Mouse (Mus musculus) megakaryocyte, adult 5-6 weeks (primary cell): ENCODE measurements around the gene Iqcd. TPM values are rescaled to one million over a fixed set of nuclear protein-coding genes. Genes with fewer than 3 reads are reported as not detected.

Source experiments
- ATAC-seq: 2 replicates; pipeline ENCODE4 v1.8.0; 2016; ENCODE audit warnings: mild to moderate bottlenecking, inconsistent platforms; ENCODE audit not compliant: poor library complexity, severe bottlenecking
- total RNA-seq, 2 experiments: library from RNA; stranded (forward) in 1 of 2; stranded (reverse) in 1 of 2; fragments of 153-499, 151-499 nt in 1 of 2; fragments of 221-1000, 200-1000 nt in 1 of 2; gene quantifications; 2 replicates each; pipeline versions ENCODE4 v1.2.3 to v1.2.4; 2015 to 2017

The Iqcd gene
- total RNA-seq (2015) (0.18 and 0.98 TPM in 2 replicates), total RNA-seq (2017) (0.11 and 0.45 TPM in 2 replicates)

DNA sequence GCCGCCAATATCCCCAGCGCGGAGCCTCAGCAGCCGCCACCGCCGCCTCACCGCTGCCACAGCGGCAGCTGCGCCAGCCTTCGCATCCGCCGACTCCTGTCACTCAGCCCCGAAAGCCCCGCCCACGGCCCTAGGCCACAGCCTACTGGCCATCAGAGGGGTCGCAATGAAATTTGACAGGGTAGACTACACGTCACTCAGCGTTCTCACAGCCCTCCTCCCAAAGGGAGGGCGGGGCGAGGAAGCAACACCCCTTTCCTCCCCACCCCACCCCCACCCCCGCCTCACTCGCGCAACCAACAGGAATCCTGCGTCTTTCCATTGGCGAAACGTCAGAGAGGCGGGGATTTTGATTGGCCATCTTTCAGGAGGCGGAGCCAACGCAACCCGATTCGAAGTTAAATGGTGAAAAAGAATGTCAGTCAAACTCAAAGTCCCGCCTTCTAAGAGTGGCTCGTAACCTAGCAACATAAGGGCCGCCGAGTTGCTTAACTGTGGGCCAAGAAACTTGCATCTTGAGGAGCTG lies at the start of gene Iqcd, which contains the start of gene Tpcn1:
Gene Iqcd (plus strand): TSS at position 448 of the 526 bp plus-strand sequence.
Gene Tpcn1 (minus strand): TSS at position 105 of the 526 bp plus-strand sequence.
- ATAC-seq, result peak; percentile 88

- no peak for ATAC-seq
Measured at GRCm38 (mm10) chr5:120548236-120548850, 40.5 kb upstream of the Iqcd start.

DNA sequence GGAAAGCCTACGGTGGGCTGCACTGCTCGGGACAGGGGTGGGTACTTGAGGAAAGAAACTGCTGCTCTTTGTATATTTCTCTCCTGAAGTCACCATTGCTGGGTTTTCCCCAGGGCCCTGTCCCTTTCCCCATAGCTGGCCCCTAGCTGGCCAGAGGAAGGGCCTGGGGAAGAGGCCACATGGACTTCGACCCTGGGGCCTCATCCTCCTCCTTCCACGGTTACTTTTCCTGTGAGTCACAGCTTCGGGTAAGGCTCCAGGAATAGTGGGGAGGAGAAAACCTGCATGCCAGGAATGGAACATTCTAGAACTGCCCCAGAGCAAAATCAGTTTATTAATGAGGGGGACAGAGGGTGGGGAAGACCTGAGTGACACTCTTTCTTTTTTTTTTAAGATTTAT lies 38.7 kb upstream of the Iqcd start:
- ATAC-seq, result no peak

DNA sequence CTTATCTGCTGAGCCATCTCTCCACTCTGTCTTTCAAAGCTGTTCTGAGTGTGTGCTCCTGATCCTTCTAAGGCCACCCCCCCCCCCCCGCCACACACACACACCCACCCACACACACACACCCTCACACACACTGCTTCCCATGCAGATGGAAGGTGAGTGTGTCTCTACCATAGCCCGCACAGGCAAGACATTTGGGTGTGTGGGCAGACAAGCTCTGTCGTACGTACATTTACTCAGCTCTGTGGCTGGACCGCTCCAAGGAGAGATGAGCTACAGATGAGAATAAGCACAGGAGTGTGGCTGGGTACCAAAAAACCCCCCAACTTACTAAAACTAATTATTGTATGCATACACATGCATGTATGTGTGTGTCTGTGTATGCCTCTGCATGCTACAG lies 38.1 kb upstream of the Iqcd start:
- ATAC-seq, result no peak

- ATAC-seq, result no peak
Measured at GRCm38 (mm10) chr5:120555871-120556270, 32.9 kb upstream of the Iqcd start.

DNA sequence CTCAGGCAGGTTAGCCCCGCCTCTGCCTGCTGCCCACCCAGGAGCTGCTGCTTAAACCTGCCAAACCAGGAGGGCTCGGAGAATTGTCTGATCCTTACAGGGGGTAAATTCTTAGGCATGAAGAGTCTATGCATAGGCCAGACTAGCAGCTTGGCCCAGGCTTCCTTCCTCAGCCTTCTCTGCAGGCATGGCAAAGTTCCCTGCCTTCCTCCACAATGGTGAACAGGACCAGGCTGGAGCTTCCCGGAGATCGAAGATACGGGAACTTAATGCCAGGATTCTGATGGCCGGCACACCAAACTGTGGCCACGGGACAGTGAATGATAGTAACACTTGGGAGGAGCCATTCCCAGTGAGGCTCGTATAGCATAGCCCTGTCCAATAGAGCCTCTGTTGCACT lies 30.8 kb upstream of the Iqcd start:
- ATAC-seq, result no peak

DNA sequence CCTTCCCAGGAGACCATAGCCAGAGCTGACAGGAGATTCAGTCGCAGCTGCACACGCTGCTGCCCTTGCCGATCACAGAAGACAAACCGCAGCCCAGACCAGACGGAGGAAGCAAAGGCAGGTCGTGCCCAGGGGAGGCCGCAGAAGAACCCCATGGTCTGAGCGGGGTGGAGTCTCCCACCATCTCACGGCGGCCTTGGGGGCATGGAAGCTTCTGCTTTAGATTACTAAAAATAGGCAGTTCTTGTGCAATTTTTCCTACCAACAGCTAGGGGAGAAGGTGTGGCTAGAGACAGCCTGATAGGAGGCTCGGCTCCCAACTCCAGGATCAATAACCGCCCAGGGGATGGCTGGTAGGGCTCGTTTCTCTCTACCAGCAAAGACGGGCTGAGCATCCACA lies 30.1 kb upstream of the Iqcd start:
- peak; percentile 81 for ATAC-seq

DNA sequence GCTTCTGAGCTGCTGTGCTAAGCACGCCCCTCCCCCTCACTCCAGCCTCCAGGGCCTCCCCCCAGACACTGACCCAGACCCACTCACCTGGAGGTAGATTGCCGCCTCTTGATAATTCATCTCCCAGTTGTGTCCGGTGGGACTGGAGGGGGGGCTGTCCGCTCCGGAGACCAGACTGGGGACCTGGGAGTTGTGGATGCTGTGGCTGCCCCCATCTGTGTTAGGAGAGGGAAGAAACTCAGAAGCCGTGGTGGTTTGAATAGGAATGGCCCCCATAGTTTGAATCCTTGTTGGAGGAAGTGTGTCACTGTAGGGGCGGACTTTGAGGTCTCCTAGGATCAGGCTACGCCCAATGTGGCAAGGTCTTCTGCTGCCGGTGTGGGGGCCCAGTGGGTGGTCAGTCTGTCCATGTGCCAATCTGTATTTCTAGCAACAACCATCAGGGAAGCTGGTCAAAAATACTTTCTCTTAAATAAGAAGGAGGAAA lies 28.6 kb upstream of the Iqcd start:
- peak; percentile 54 for ATAC-seq

GRCm38 (mm10) chr5:120560616-120561311 lies 28.1 kb upstream of the Iqcd start:
- peak; percentile 53 for ATAC-seq

DNA sequence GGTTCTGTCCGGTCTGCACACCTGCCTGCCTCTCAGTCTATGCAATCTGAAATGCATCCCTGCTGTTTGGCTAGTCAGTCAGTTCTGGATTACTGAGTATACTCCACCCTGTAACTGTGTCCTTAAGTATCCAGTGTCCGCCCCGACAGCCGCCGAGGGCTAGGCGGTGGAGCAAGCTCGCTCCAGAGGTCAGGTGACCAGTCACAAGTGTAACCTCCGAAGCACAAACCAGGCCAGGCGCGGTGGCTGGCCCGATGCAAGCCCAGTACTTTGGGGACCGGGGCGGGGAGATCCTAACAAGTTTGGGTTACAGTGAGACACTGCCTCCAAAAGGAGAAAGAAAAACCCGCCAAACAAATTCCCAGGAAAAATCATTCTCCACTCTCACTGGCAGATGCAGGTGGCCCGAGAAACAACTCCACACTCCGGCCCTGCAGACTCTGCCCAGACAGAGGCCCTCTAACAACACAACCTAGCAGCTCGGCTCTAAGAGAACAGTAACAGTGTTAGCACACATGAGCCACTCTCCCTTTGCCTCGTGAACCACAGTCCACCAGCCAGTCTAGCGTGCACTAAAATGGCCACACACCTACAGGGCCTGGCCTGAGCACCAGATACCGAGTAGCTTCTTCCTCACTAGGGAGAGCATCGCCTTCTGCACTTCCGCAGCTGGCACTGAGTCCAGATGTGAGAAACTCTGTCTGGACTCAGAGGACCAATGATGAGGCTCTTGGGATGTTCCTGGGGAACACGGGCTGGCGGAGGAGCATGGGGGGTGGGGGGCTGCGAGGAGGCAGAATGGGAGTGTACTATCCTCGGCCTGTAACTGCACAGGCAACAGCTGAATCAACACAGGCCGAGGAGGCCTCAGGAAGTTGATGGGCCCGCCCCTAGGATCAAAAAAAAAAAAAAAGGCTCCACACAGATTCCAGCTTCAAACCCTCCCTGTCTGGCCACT lies 25.6 kb upstream of the Iqcd start:
- no peak for ATAC-seq

DNA sequence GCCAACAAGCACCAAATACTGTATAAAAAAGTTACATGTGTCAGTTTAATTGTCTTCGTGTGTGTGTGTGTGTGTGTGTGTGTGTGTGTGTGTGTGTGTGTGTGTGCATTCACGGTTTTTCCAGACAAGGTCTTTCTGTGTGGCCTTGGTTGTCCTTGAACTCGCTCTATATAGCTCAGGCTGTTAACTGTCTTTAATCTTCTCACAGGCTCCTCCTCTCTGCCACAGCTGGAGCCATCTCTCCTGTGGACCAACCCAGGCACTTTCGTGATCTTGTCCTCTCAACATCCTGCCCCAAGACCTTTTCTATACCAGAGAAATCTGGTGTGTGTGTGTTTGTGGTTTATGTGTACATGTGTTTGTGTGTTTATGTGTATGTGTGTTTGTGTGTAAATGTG lies 24.9 kb upstream of the Iqcd start:
- ATAC-seq, result no peak

- no peak for ATAC-seq
Measured at GRCm38 (mm10) chr5:120565171-120565905, 23.5 kb upstream of the Iqcd start.

- no peak for ATAC-seq
Measured at GRCm38 (mm10) chr5:120566101-120566500, 22.7 kb upstream of the Iqcd start.

- no peak for ATAC-seq
Measured at GRCm38 (mm10) chr5:120566681-120567252, 22.0 kb upstream of the Iqcd start.

DNA sequence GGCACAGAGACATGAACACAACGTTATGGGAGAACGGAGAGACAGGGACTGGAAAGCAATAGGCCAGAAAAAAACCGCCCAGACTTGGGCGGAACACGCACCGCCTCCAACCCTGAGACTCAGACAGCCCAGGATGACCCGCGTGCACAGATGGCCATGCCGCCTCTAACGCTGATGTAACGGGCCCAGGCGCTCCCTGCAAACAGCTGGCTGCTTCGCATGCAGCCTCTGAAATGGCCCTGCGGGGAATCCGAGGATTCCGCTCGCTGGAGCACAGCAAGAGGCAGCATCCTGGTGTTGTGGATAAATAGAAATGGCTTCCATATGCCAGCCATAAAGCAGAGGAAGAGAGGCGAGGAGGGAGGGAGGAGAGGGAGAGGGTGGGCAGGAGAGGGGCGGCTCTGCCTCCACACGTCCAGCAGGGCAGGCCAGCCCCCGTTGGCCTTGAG lies 21.5 kb upstream of the Iqcd start:
- ATAC-seq, result no peak

GRCm38 (mm10) chr5:120567761-120568211 lies 21.0 kb upstream of the Iqcd start:
- no peak for ATAC-seq

GRCm38 (mm10) chr5:120568336-120568768 lies 20.5 kb upstream of the Iqcd start:
- ATAC-seq, result no peak

DNA sequence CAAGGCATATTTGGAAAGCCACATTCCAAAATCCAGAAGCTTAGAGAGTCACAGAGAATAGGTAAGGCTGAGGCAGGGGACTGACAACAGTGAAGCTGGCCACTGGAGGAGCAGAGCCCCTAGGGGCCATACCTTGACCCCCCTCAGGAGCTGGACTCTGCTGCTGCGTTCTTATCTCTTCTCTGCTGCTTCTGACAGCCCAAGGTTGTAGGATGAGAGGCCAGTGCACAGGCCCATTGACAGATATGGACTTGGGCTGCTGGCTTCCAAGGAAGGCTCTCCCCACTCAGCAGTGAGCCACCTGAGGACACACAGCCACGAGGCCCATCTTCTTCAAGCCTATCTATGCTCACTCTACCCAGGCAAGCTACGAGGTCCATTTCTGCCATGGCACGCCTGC lies 19.9 kb upstream of the Iqcd start:
- ATAC-seq, result no peak

GRCm38 (mm10) chr5:120569791-120570190 lies 19.0 kb upstream of the Iqcd start:
- ATAC-seq, result no peak
